Mouse (Mus musculus): ENCODE data around the gene Nek3.

- TF ChIP-seq GATA1 (IDR thresholded peaks at IDR 0.05; ENCODE audit: low read length) (no peak), TAL1 (IDR thresholded peaks at IDR 0.05; ENCODE audit: low read length) (no peak)
These were observed 23.6 kb downstream of the Nek3 start for GRCm38 (mm10) chr8:22142592-22142991.
